Mouse (Mus musculus): ENCODE data around the gene Bcar3.

Bcar3 gene

GRCm38 (mm10) chr3:122337992-122338391, 44.1 kb downstream of the Bcar3 start:
- DNase-seq (ENCODE audit: low read depth, low spot score): no peak

GRCm38 (mm10) chr3:122338897-122339296, 45.0 kb downstream of the Bcar3 start:
- DNase-seq (ENCODE audit: low read depth, low spot score): no peak

- DNase-seq (ENCODE audit: low read depth, low spot score): no peak
These were observed 46.5 kb downstream of the Bcar3 start for GRCm38 (mm10) chr3:122340135-122341068.

- no peak for DNase-seq (ENCODE audit: low read depth, low spot score)
These were observed 49.5 kb downstream of the Bcar3 start for GRCm38 (mm10) chr3:122343437-122343853.

- DNase-seq (ENCODE audit: low read depth, low spot score): no peak
These were observed 50.4 kb downstream of the Bcar3 start for GRCm38 (mm10) chr3:122344350-122344749.

- no peak for DNase-seq (ENCODE audit: low read depth, low spot score)
These were observed 52.1 kb downstream of the Bcar3 start for GRCm38 (mm10) chr3:122345977-122346472.

- no peak for DNase-seq (ENCODE audit: low read depth, low spot score)
These were observed 52.7 kb downstream of the Bcar3 start for GRCm38 (mm10) chr3:122346600-122346999.

- no peak for DNase-seq (ENCODE audit: low read depth, low spot score)
These were observed 54.7 kb downstream of the Bcar3 start for GRCm38 (mm10) chr3:122348677-122349076.

GRCm38 (mm10) chr3:122352801-122353200, 58.9 kb downstream of the Bcar3 start:
- peak; percentile 72 for DNase-seq (ENCODE audit: low read depth, low spot score)

GRCm38 (mm10) chr3:122359426-122359825, 65.5 kb downstream of the Bcar3 start:
- DNase-seq (ENCODE audit: low read depth, low spot score): no peak

- no peak for DNase-seq (ENCODE audit: low read depth, low spot score)
These were observed 66.0 kb downstream of the Bcar3 start for GRCm38 (mm10) chr3:122359954-122360353.

GRCm38 (mm10) chr3:122360721-122361138, 66.8 kb downstream of the Bcar3 start:
- peak; percentile 12 for DNase-seq (ENCODE audit: low read depth, low spot score)

- no peak for DNase-seq (ENCODE audit: low read depth, low spot score)
These were observed 68.8 kb downstream of the Bcar3 start for GRCm38 (mm10) chr3:122362719-122363118.

GRCm38 (mm10) chr3:122364565-122364964, 70.6 kb downstream of the Bcar3 start:
- no peak for DNase-seq (ENCODE audit: low read depth, low spot score)

GRCm38 (mm10) chr3:122365326-122365725, 71.4 kb downstream of the Bcar3 start:
- peak; percentile 22 for DNase-seq (ENCODE audit: low read depth, low spot score)

- DNase-seq (ENCODE audit: low read depth, low spot score): no peak
These were observed 77.9 kb downstream of the Bcar3 start for GRCm38 (mm10) chr3:122371646-122372341.

GRCm38 (mm10) chr3:122372617-122373016, 78.7 kb downstream of the Bcar3 start:
- no peak for DNase-seq (ENCODE audit: low read depth, low spot score)

- no peak for DNase-seq (ENCODE audit: low read depth, low spot score)
These were observed 82.1 kb downstream of the Bcar3 start for GRCm38 (mm10) chr3:122376011-122376410.

- no peak for DNase-seq (ENCODE audit: low read depth, low spot score)
These were observed 82.5 kb downstream of the Bcar3 start for GRCm38 (mm10) chr3:122376412-122376831.

- no peak for DNase-seq (ENCODE audit: low read depth, low spot score)
These were observed 83.0 kb downstream of the Bcar3 start for GRCm38 (mm10) chr3:122376841-122377464.

- no peak for DNase-seq (ENCODE audit: low read depth, low spot score)
These were observed 84.7 kb downstream of the Bcar3 start for GRCm38 (mm10) chr3:122378634-122379033.

- no peak for DNase-seq (ENCODE audit: low read depth, low spot score)
These were observed 86.8 kb downstream of the Bcar3 start for GRCm38 (mm10) chr3:122380776-122381175.

All from ZHBTc4 (cell line).